Comparison of ENCODE assay signal across 11 mouse cellular contexts in the genomic region with DNA sequence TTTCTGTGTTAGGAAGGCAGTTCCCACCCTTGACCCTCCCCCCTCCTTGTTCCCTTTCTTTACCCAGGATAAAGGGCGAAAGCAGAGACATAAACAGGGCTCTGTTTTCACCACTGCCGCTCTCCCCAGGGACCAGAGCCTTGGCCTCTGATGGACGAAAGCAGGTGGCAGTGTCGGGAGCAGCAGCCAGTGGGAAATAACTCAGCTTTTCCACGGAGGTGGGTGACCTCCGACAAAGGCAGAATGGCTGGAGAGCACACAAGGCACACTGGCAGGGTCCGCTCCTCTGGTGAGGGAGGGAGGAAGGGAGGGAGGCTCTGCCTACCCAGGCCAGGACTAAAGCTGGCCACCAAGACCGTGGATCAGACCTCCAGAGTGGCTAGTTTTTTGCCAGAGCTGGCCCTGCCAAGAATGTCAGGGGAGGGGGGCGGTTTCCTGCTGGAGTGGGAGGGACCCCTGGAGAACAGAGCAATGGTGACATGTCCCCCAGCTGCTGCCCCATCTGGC.
DNase-seq lines count a peak whose midpoint lies in the region; ATAC-seq and TF ChIP-seq lines count a peak whose summit lies in the region.
"Had no signal": no experiment of that assay in that cellular context is flagged by ENCODE, and none has a peak within 500 bp of the region (broad histone marks: within the 10 kb centered on the region; RNA-seq: fewer than 3 reads in every experiment).

No protein-coding gene starts in this region.

- no peak overlapping the region for H3K9ac ChIP-seq in forebrain, embryonic 12.5 days
- H3K9ac ChIP-seq in forebrain, embryonic 15.5 days (replicated peaks) = no peak overlapping the region
- H3K9ac ChIP-seq in hindbrain, embryonic 13.5 days = no peak overlapping the region
- no peak overlapping the region for H3K9ac ChIP-seq in midbrain, postnatal 0 days (replicated peaks; ENCODE audit: low read length, poor library complexity, severe bottlenecking)
- H3K9ac ChIP-seq: heart, embryonic 13.5 days had no signal

- WGBS in forebrain, embryonic 12.5 days = 5% methylated on average over 9 of the region's 9 CpGs
- 4% methylated on average over 9 of the region's 9 CpGs for WGBS in forebrain, embryonic 15.5 days
- WGBS in hindbrain, embryonic 13.5 days = 5% methylated on average over 9 of the region's 9 CpGs
- 18% methylated on average over 9 of the region's 9 CpGs for whole genome bisulfite sequencing in midbrain, postnatal 0 days

- no peaks in the 10 kb centered on the region for H3K36me3 ChIP-seq in forebrain, embryonic 12.5 days (replicated peaks)
- no peaks in the 10 kb centered on the region for H3K36me3 ChIP-seq in forebrain, embryonic 15.5 days
- no peaks in the 10 kb centered on the region for H3K36me3 ChIP-seq in hindbrain, embryonic 13.5 days
- no peaks in the 10 kb centered on the region for H3K36me3 ChIP-seq in midbrain, postnatal 0 days (ENCODE audit: insufficient read depth, low read length)
- H3K36me3 ChIP-seq: heart, embryonic 13.5 days had no signal

- DNase-seq in embryo, embryonic 11 days = peak; percentile 65
- peak; percentile 44 for DNase-seq in midbrain, postnatal 0 days (ENCODE audit: low spot score)
- DNase-seq in layer of hippocampus, postnatal 36 days = no peak
- DNase-seq in thymus, postnatal 0 days (ENCODE audit: low spot score) = no peak

- no peak overlapping the region for H3K27ac ChIP-seq in forebrain, embryonic 12.5 days
- no peak overlapping the region for H3K27ac ChIP-seq in forebrain, embryonic 15.5 days (replicated peaks)
- H3K27ac ChIP-seq in hindbrain, embryonic 13.5 days = no peak overlapping the region
- H3K27ac ChIP-seq in midbrain, postnatal 0 days (ENCODE audit: low read depth, low read length) = no peak overlapping the region
- H3K27ac ChIP-seq: heart, embryonic 13.5 days; macrophage had no signal

- H3K27me3 ChIP-seq in forebrain, embryonic 12.5 days = peaks cover 70% of the 10 kb centered on the region
- H3K27me3 ChIP-seq in forebrain, embryonic 15.5 days = peaks cover 15% of the 10 kb centered on the region; the same call in 1 of the 2 replicates
- H3K27me3 ChIP-seq in hindbrain, embryonic 13.5 days = peaks cover 45% of the 10 kb centered on the region
- 0 out of 2 replicates have a peak, but pooled peaks cover 4% of the 10 kb centered on the region for H3K27me3 ChIP-seq in midbrain, postnatal 0 days (ENCODE audit: insufficient read depth, low read length)

- H3K4me1 ChIP-seq in forebrain, embryonic 12.5 days = peaks cover 38% of the 10 kb centered on the region
- H3K4me1 ChIP-seq in forebrain, embryonic 15.5 days = peaks cover 10% of the 10 kb centered on the region; the same call in 1 of the 2 replicates
- H3K4me1 ChIP-seq in hindbrain, embryonic 13.5 days (replicated peaks) = peaks cover 37% of the 10 kb centered on the region
- H3K4me1 ChIP-seq in midbrain, postnatal 0 days (ENCODE audit: insufficient read depth, low read length) = peaks cover 11% of the 10 kb centered on the region

- no peak overlapping the region for H3K4me3 ChIP-seq in forebrain, embryonic 12.5 days (replicated peaks)
- H3K4me3 ChIP-seq in forebrain, embryonic 15.5 days = no peak overlapping the region
- no peak overlapping the region for H3K4me3 ChIP-seq in hindbrain, embryonic 13.5 days
- no peak overlapping the region for H3K4me3 ChIP-seq in midbrain, postnatal 0 days (ENCODE audit: low read depth, low read length)
- H3K4me3 ChIP-seq: erythroblast, embryonic 14.5 days; heart, embryonic 13.5 days had no signal

- 0 out of 2 replicates have a peak, but pooled peaks have one; percentile 53 for ATAC-seq in forebrain, embryonic 12.5 days (ENCODE audit: low FRiP score)
- no peak for ATAC-seq in forebrain, embryonic 15.5 days (replicated peaks)
- ATAC-seq in hindbrain, embryonic 13.5 days (ENCODE audit: low FRiP score) = no peak
- no peak; the same call in 1 of the 2 replicates for ATAC-seq in midbrain, postnatal 0 days (ENCODE audit: low FRiP score)
- ATAC-seq in erythroblast, adult 5-6 weeks (replicated peaks; ENCODE audit: low FRiP score, poor library complexity, severe bottlenecking) = no peak

- peak overlapping the region; percentile 22; the same call in 1 of the 2 replicates for H3K4me2 ChIP-seq in forebrain, embryonic 12.5 days
- no peak overlapping the region for H3K4me2 ChIP-seq in forebrain, embryonic 15.5 days (replicated peaks)
- H3K4me2 ChIP-seq in hindbrain, embryonic 13.5 days = 0 out of 2 replicates have a peak overlapping the region, but pooled peaks have one; percentile 6
- H3K4me2 ChIP-seq in midbrain, postnatal 0 days (ENCODE audit: low read depth, low read length, poor library complexity, severe bottlenecking) = no peak overlapping the region
- H3K4me2 ChIP-seq: heart, embryonic 13.5 days had no signal

- TF ChIP-seq CTCF in midbrain, postnatal 0 days (IDR thresholded peaks at IDR 0.05) = no peak

- no peaks in the 10 kb centered on the region for H3K9me3 ChIP-seq in forebrain, embryonic 12.5 days
- H3K9me3 ChIP-seq in forebrain, embryonic 15.5 days = no peaks in the 10 kb centered on the region
- H3K9me3 ChIP-seq in hindbrain, embryonic 13.5 days = no peaks in the 10 kb centered on the region
- H3K9me3 ChIP-seq in midbrain, postnatal 0 days (ENCODE audit: low read length) = no peaks in the 10 kb centered on the region
- H3K9me3 ChIP-seq: heart, embryonic 13.5 days had no signal

Comparison
In these comparisons a context has a peak if more than half of its experiments do, and no peak if none do; other contexts are left out.
1. H3K4me2 ChIP-seq: peak in forebrain, embryonic 12.5 days (single experiment) and hindbrain, embryonic 13.5 days (single experiment); none in forebrain, embryonic 15.5 days (single experiment) and midbrain, postnatal 0 days (single experiment).
2. DNase-seq: peak in embryo, embryonic 11 days (single experiment) and midbrain, postnatal 0 days (single experiment); none in layer of hippocampus, postnatal 36 days (0 of 2) and thymus, postnatal 0 days (single experiment).